Mouse (Mus musculus): Measurements from ENCODE around the gene Pan2.

DNA sequence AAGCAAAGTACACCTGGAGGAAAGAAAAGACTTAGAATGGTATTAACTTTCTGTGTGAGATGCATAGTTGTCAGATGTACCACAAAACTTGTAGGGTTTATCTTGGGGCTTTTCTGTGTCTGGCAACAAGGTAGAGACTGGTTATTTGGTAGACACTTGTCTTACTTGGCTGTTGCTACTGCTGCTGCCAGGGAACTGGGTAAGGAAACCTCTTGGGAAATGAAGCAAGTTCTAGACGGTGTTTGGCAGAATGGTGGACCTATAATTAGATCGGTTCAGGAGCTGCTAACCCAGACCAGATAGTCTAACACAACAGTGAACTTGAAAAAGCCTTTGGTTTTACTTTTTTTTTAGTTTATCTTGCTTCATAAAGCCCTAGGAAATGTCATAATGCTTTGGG lies 35.8 kb downstream of the Pan2 start:
- TF ChIP-seq CTCF (conservative IDR thresholded peaks at IDR 0.05; ENCODE audit: low read length), result no peak
- no peak for TF ChIP-seq POU5F1 (IDR thresholded peaks at IDR 0.05; ENCODE audit: borderline replicate concordance, low read length)
- TF ChIP-seq NANOG (IDR thresholded peaks at IDR 0.05; ENCODE audit: borderline replicate concordance, low read length), result no peak
